Mouse (Mus musculus): ENCODE results near the gene Gm32802. TPM values are rescaled to one million over a fixed set of nuclear protein-coding genes. Genes with fewer than 3 reads are reported as not detected.

Gm32802 gene
- polyA plus RNA-seq (2015; fragmentation: Nextera tagmentation; extraction: Ambion mirVana): 0.09 and 0.20 TPM in 2 replicates

DNA sequence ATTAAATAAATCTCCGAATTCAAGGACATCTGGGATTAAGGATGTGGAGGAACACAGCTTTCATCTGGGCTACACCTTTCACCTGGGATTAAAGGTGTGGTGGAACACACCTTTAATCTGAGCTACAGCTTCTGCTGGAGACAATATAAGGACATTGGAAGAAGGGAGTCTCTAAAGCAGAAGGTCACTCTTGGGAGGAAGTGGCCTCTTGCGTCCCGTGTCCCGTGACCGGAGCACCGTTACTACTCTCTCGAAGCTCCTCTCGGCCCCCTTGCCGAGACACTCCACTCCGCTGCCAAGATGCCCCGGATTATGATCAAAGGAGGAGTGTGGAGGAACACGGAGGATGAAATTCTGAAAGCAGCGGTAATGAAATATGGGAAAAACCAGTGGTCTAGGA lies at the start of gene Gm32802:
Gene Gm32802 (plus strand): TSS at position 301 of the 400 bp plus-strand sequence.

DNA sequence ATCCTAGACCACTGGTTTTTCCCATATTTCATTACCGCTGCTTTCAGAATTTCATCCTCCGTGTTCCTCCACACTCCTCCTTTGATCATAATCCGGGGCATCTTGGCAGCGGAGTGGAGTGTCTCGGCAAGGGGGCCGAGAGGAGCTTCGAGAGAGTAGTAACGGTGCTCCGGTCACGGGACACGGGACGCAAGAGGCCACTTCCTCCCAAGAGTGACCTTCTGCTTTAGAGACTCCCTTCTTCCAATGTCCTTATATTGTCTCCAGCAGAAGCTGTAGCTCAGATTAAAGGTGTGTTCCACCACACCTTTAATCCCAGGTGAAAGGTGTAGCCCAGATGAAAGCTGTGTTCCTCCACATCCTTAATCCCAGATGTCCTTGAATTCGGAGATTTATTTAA lies 17.8 kb upstream of the Gm32802 start, which contains the start of gene Gm32717:
Gene Gm32717 (minus strand): TSS at position 101 of the 400 bp plus-strand sequence.

DNA sequence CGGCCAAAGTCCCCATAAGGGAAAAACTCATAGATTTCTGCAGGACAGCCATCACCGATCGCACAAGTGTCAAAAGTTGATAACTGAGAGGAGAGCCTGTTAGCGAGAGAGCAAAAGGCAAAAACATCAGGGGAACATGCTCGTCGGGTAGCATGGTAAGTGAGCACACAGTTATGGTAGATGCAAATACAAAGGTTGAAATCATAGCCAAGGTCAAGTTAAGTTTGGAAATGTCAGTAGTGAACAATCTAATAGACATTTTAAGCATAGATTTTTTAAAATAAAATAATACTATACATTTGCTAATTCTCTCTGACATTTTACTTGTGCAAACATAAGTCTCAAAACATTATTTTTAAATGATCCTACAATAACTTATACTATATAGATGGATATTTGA lies 36.5 kb downstream of the Gm32802 start, which contains the start of gene Iltifb:
Gene Iltifb (minus strand): TSS at position 101 of the 400 bp plus-strand sequence.

Other genes starting within 250 kb of the Gm32802 start
- gene Mdm1, start 116.9 kb upstream of the Gm32802 start, polyA plus RNA-seq (2015; fragmentation: Nextera tagmentation; extraction: Ambion mirVana): 15.1 and 15.2 TPM in 2 replicates
- not detected in 2 replicates for gene Il22, start 53.7 kb upstream of the Gm32802 start, polyA plus RNA-seq (2015; fragmentation: Nextera tagmentation; extraction: Ambion mirVana)
- gene Gm32717, start 17.9 kb upstream of the Gm32802 start, polyA plus RNA-seq (2015; fragmentation: Nextera tagmentation; extraction: Ambion mirVana): 0.09 and 0.20 TPM in 2 replicates
- gene Iltifb, start 36.4 kb downstream of the Gm32802 start, polyA plus RNA-seq (2015; fragmentation: Nextera tagmentation; extraction: Ambion mirVana): 0.52 TPM in 1 of 2 replicates, not detected in the other
- not detected in 2 replicates for gene Gm9040, start 68.3 kb downstream of the Gm32802 start, polyA plus RNA-seq (2015; fragmentation: Nextera tagmentation; extraction: Ambion mirVana)
- not detected in 2 replicates for gene Gm9044, start 73.7 kb downstream of the Gm32802 start, polyA plus RNA-seq (2015; fragmentation: Nextera tagmentation; extraction: Ambion mirVana)
- gene Gm9045, start 79.1 kb downstream of the Gm32802 start, polyA plus RNA-seq (2015; fragmentation: Nextera tagmentation; extraction: Ambion mirVana): 0.12 TPM in 1 of 2 replicates, not detected in the other
- not detected in 2 replicates for gene Gm9046, start 84.6 kb downstream of the Gm32802 start, polyA plus RNA-seq (2015; fragmentation: Nextera tagmentation; extraction: Ambion mirVana)
- gene Gm9048, start 90.0 kb downstream of the Gm32802 start, polyA plus RNA-seq (2015; fragmentation: Nextera tagmentation; extraction: Ambion mirVana): 0.09 TPM in 1 of 2 replicates, not detected in the other
- 0.12 TPM in 1 of 2 replicates, not detected in the other for gene Gm9049, start 95.4 kb downstream of the Gm32802 start, polyA plus RNA-seq (2015; fragmentation: Nextera tagmentation; extraction: Ambion mirVana)
- gene Ifng, start 182.4 kb downstream of the Gm32802 start, polyA plus RNA-seq (2015; fragmentation: Nextera tagmentation; extraction: Ambion mirVana): not detected in 2 replicates